Mouse (Mus musculus): ENCODE measurements at regions not wholly inside any gene's neighbourhood (a gene's known extent, or its start where the extent isn't known, plus 50 kb on each side); places are given as distances from the start of the nearest gene placed in this dataset.

DNA sequence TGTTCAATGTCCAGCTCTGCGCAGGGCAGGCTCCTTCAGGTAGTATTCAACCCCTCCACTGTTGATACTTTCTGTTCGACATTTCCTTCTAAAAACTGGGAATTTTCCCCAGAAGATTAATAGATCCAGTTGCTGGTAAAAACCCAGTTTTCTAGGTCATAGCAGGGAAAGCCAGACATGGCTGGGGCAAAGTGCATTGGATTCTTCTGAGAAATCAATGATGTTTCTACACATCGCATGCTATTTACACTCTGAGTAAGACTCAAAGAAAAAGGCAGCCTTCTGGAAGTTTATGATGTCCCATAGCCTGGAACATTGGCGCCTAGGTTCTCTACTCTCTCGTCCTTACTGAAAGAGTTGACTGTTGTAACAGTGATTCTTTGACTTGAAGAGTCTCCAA, 80.0 kb upstream of the Nphp3 start:
- no peak for DNase-seq (ENCODE audit: low spot score in 2 of 2)

DNA sequence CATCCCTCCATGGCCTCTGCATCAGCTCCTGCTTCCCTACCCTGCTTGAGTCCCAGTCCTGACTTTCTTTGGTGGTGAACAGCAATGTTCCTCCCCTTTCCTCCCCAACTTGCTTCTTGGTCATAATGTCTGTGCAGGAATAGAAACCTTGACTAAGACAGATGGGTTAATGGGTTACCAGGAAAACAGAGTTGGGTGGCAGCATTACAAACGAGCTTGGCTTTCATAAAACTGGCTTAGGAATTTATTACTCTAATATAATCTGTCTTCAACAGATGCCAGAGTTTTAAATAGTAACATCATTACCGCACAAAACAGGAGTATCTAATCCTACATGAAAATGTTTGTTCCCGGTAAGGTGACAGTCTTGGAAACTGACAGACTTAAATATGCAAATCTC, 77.7 kb upstream of the Nphp3 start:
- DNase-seq (ENCODE audit: low spot score in 2 of 2) = peak in 1 of 2 experiments; percentile 50

DNA sequence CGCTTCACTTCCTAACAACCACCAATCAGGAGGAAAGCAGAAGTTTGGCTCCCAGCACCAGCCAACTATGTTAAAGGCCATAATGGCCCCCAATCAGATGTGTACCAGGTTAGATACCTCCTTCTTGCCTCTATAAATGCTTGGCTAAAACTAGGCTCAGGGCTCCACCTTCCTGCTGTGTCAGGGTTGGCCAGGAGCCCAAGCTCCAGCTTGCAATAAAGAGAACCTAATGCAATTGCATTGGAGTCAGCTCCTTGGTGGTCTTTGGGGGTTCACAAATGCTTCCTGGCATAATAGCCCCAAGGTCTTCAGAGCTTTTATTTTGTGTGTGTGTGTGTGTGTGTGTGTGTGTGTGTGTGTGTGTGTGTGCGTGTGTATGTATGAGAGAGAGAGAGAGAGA, 76.9 kb upstream of the Nphp3 start:
- DNase-seq (ENCODE audit: low spot score in 2 of 2) = peak in 1 of 2 experiments; percentile 34

DNA sequence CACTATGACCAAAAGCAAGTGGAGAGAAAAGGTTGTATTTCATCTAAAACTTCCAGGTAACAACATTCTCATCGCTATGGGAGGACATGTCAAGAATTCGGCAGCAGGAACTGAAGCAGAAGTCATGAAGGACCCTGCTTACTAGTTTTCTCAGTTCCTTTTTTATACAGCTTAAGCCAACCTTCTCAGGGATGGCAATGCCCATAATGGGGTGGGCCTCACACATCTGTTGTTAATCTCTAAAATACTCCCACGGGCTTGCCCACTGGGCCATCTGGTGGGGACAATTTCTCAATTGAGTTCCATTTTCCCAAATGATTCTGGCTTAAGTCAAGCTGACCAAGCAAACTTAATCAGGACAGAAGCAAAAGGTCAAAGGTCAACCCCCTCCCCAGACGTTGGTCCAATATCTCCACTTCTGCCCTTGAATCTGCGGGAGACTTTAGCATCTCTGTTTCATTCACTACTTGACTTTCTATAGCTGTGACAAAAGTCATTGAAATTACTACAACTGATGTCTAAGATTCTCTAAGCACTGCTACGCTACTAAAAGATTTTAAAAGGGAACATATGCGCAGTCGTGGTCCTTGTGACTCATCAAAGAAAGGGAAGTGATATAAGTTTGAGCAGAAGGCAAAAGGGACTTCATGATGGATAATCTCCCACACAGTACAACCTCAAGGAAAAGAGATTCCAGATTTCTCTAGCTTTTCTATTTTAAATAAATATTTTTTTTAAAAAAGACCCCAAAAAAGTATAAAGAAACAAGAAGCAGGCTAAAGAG, 73.4 kb upstream of the Nphp3 start:
- no peak for DNase-seq (ENCODE audit: low spot score in 2 of 2)

DNA sequence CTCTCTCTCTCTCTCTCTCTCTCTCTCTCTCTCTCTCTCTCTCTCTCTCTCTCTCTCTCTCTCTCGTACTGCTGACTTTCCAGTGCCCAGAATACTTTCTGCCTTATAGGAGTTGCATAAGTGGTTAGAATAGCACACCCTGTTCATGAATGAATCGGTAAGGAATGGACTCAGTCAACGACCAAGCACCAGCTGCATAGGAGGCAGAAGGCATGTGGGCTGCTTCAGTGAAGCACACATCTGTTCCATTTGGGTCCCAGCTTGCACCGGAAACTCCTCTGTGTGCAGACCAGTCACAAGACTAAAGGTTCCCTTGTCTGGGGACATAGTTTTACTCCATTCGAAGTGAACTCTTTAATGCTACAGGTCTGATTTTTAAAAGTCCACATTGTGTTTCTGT, 64.3 kb upstream of the Nphp3 start:
- DNase-seq (ENCODE audit: low spot score in 2 of 2) = peak in 1 of 2 experiments; percentile 38

DNA sequence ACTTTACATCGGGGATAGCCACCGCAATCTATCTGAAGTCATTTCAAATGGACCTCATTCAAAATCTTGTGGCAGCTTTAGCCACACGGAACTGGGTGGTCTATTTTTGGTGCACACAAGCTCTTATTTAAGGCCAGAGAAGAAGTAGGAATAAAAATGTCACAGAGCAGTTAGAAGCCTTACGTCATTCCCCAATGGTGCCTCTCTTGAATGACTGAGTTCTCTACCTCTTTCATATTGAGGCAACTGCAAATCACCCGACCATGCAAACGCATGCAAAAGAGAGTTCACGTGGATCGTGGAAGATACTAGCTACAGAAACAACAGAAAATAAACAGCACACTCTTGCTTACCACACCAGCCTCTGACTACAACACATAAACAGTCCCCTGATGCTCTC, 62.3 kb upstream of the Nphp3 start:
- no peak for DNase-seq (ENCODE audit: low spot score in 2 of 2)

DNA sequence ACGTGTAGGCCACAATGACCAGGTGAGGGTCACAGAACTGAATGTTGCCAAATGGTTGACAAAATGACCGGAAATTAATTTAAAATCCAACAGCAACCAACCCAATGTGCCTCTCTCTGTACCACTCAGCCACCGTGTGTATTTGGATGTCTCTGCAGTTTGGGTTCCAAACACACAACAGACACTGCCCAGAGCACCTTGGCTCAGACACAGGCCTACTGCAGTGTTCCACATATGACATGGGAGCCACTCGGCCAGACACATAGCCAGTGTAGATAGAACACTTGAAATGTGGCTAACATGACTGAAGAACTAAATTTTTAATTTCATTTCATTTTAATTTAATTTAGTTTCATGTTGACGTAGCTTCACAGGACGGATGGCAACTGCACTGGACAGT, 61.8 kb upstream of the Nphp3 start:
- DNase-seq (ENCODE audit: low spot score in 2 of 2) = no peak

DNA sequence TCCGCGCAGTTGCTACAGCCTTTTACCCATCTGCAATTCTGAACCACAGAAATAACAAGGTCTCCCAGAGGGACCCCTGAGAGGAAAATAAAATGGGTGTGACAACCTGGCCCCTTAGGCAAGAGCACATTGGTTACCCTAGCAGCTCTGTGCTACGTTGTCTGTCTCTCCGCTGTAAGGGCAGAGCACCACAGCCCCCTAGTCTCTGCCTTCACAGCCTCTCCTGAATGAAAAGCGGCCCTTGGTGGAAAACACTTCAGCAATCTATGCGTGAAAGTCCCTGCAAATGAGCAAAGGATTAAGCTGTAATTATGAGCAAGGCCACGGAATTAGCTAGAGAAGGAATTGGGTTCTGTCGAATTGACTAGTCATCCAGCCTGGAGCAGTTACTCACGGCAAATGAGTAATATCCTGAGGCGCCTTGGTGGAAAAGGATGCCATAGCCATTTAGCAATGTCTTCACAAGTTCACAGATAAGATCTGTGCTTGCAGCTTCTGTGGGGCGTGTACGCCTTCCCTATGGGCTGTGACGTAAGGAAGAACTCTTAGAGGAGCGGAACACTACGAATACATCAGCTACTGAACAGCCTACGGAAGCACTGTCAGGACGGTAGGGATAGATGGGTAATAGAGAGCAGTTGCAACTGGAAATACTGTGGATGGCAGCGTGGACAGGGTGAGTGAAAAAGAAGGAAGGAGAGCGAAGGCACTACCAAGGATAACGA, 61.0 kb upstream of the Nphp3 start:
- no peak for DNase-seq (ENCODE audit: low spot score in 2 of 2)

DNA sequence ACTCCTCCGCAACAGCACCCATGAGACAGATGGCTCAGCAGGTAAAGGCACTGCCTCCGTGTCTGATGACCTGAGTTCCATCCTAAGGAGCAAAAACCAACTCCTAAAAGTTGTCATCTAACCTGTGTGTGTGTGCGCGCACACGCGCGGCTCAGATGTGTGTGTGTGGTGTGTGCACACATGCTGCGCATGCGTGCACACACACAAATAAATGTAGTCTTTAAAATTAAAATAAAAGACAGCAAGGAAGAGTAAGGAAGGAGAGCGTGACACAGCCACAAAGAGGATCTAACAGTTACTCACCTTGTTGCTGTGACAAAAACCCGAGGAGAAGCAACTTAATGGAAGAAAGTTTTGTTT, 60.5 kb upstream of the Nphp3 start:
- no peak for DNase-seq (ENCODE audit: low spot score in 2 of 2)

DNA sequence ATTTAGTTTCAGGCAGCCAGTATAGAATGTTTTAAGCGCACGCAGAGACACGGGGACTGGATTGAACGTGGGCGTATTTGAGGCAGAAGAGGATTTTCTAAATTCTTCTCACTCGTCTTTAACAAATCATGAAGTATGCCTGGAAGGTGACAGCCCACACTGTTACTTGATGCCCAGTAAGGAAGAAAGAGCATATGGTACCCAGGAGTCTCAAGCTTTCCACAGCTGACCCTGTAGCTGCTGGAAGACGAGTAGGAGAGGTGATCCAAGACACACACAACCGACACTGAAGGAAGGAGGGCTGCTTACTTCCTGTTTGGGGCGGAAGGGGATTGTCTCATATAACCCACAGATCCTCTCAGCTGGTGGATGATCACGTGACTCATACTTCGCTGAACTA, 56.9 kb upstream of the Nphp3 start:
- no peak for DNase-seq (ENCODE audit: low spot score in 2 of 2)

DNA sequence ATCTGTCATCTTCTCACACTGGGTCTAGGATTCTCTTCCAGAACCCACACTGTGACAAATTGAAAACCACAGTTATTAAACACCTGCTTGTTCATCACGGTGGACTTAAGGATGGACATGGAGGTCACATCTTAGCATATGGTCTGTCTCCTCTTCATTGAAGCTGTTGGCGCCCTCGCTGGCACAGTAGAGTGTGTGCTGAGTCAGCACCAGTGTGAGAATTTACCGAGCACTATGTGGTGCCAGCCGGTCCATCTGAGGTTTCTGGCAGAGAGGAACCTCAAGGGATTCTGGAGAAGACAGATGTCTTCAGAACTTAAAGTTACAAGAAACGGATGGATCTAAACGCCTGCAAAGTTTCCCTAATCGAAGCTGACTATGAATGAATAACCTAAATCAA, 50.5 kb upstream of the Nphp3 start:
- no peak for DNase-seq (ENCODE audit: low spot score in 2 of 2)

All from layer of hippocampus, postnatal 14 days (tissue).